Mouse (Mus musculus) thymus, adult 2 months (tissue): ENCODE data around the gene Praf2. TPM values are rescaled to one million over a fixed set of nuclear protein-coding genes. Genes with fewer than 3 reads are reported as not detected.
"Not testable (repeated sequence)": the region's sequence is repeated elsewhere in the genome, so short reads cannot be mapped to it uniquely, and the experiment has no call there.

Experiments used
- DNase-seq: peaks from one replicate; pipeline ENCODE4 v3.0.0; 2021
- H3K27ac ChIP-seq: fragments of 200-500 bp; 2 replicates; pipeline ENCODE4 v1.5.1; 2012; ENCODE audit warnings: low read length, control low read depth; ENCODE audit not compliant: control insufficient read depth, insufficient read depth
- H3K27me3 ChIP-seq: fragments of 200-500 bp; 2 replicates; pipeline ENCODE4 v1.6.1; 2012; ENCODE audit warnings: mild to moderate bottlenecking, low read length, moderate library complexity, mixed read lengths; ENCODE audit not compliant: control insufficient read depth, insufficient read depth
- H3K36me3 ChIP-seq: fragments of 200-500 bp; 2 replicates; pipeline ENCODE4 v1.6.1; 2012; ENCODE audit warnings: mild to moderate bottlenecking, low read length, moderate library complexity; ENCODE audit not compliant: control insufficient read depth, insufficient read depth
- H3K4me1 ChIP-seq: fragments of 200-500 bp; replicated peaks from 2 replicates; pipeline ENCODE4 v1.6.1; 2012; ENCODE audit warnings: low read length; ENCODE audit not compliant: control insufficient read depth, insufficient read depth
- H3K4me3 ChIP-seq: fragments of 200-500 bp; 2 replicates; pipeline ENCODE4 v1.5.1; 2012; ENCODE audit warnings: mild to moderate bottlenecking, low read length, control low read depth, moderate library complexity; ENCODE audit not compliant: control insufficient read depth, insufficient read depth
- CTCF ChIP-seq: fragments of 200-500 bp; IDR thresholded peaks from 2 replicates; pipeline ENCODE4 v1.5.1; 2012; ENCODE audit warnings: mild to moderate bottlenecking, control low read depth, low read length, moderate library complexity, borderline replicate concordance; ENCODE audit not compliant: control insufficient read depth, poor library complexity, insufficient read depth; ENCODE audit errors: extremely low read depth
- POLR2A ChIP-seq: fragments of 200-500 bp; IDR thresholded peaks from 2 replicates; pipeline ENCODE4 v1.6.1; 2012; ENCODE audit warnings: mild to moderate bottlenecking, low read length, control low read depth, moderate library complexity; ENCODE audit not compliant: control insufficient read depth, poor library complexity, insufficient read depth; ENCODE audit errors: extremely low read depth
- WGBS: fragments of 180-500 bp; shearing (Covaris S2); methylation state at CpG from one replicate; pipeline ENCODE4 v1.1.7; 2018; 5-methylcytosine and 5-hydroxymethylcytosine counted together
- polyA plus RNA-seq: library from polyadenylated mRNA; depleted of rRNA; stranded (reverse); fragments of >200 nt; gene quantifications from 2 replicates; pipeline ENCODE4 v1.2.3, GENCODE M21; 2012

Praf2 gene
- polyA plus RNA-seq, 1 experiment: 39.9 TPM

GRCm38 (mm10) chrX:7745429-7745828 lies 17.2 kb downstream of the Praf2 start:
- Histone ChIP-seq H3K27ac (no peak overlapping the region), H3K36me3 (no peaks in the 10 kb centered on the region), H3K4me1 (peaks cover 3% of the 10 kb centered on the region), H3K27me3 (no peaks in the 10 kb centered on the region), H3K4me3 (no peak overlapping the region)
- no peak for DNase-seq
- no peak for TF ChIP-seq POLR2A
- TF ChIP-seq CTCF: no peak
- WGBS: 95% methylated on average over 8 of the region's 8 CpGs

GRCm38 (mm10) chrX:7750432-7751116 lies 22.3 kb downstream of the Praf2 start, which contains the start of gene Ccdc120:
TSS of gene Ccdc120 (minus strand) at chrX:7750905.
- peak; percentile 22 for DNase-seq
- Histone ChIP-seq H3K27ac (no peak within 1 kb of the TSS), H3K27me3 (no peaks in the 10 kb centered on the region), H3K36me3 (no peaks in the 10 kb centered on the region), H3K4me3 (peak within 1 kb of the TSS; percentile 44), H3K4me1 (peaks cover 7% of the 10 kb centered on the region)
- TF ChIP-seq POLR2A (no peak), CTCF (no peak)
- 2% methylated on average over 35 of the region's 56 CpGs for WGBS

- H3K4me1 ChIP-seq, H3K4me3 ChIP-seq, H3K27me3 ChIP-seq, H3K36me3 ChIP-seq, H3K27ac ChIP-seq: not testable (repeated sequence)
- peak; percentile 31 for DNase-seq
- WGBS: 3% methylated on average over 2 of the region's 3 CpGs
Measured at GRCm38 (mm10) chrX:7753627-7754026, 25.4 kb downstream of the Praf2 start.

GRCm38 (mm10) chrX:7762137-7762920 lies 34.1 kb downstream of the Praf2 start, which contains the start of gene Tfe3:
TSS of gene Tfe3 (plus strand) at chrX:7762560.
- TF ChIP-seq POLR2A: no peak
- TF ChIP-seq CTCF: no peak
- H3K27ac ChIP-seq: no peak within 1 kb of the TSS
- no peaks in the 10 kb centered on the region for H3K27me3 ChIP-seq
- WGBS: 4% methylated on average over 38 of the region's 38 CpGs
- H3K4me3 ChIP-seq: peak within 1 kb of the TSS; percentile 96
- H3K36me3 ChIP-seq: no peaks in the 10 kb centered on the region
- peaks cover 26% of the 10 kb centered on the region for H3K4me1 ChIP-seq
- peak; percentile 74 for DNase-seq

GRCm38 (mm10) chrX:7762921-7763197 lies 34.6 kb downstream of the Praf2 start:
- H3K27me3 ChIP-seq: no peaks in the 10 kb centered on the region
- no peak for TF ChIP-seq CTCF
- TF ChIP-seq POLR2A: no peak
- no peak overlapping the region for H3K27ac ChIP-seq
- H3K36me3 ChIP-seq: no peaks in the 10 kb centered on the region
- no peak for DNase-seq
- H3K4me1 ChIP-seq: peaks cover 26% of the 10 kb centered on the region
- peak overlapping the region; percentile 96 for H3K4me3 ChIP-seq
- WGBS: 6% methylated on average over 21 of the region's 21 CpGs

GRCm38 (mm10) chrX:7763631-7764393 lies 35.6 kb downstream of the Praf2 start:
- Histone ChIP-seq H3K4me1 (peaks cover 26% of the 10 kb centered on the region), H3K27me3 (no peaks in the 10 kb centered on the region), H3K36me3 (no peaks in the 10 kb centered on the region), H3K4me3 (peak overlapping the region; percentile 96), H3K27ac (peak overlapping the region; percentile 57; the same call in 1 of the 2 replicates)
- 2% methylated on average over 22 of the region's 22 CpGs for WGBS
- peak; percentile 10 for DNase-seq
- TF ChIP-seq CTCF (no peak), POLR2A (no peak)
